Mouse (Mus musculus) neural tube, embryonic 14.5 days (tissue): ENCODE results near the gene Nhp2. TPM values are rescaled to one million over a fixed set of nuclear protein-coding genes. Genes with fewer than 3 reads are reported as not detected.
A peak's percentile ranks its signal among the peaks of the same experiment; 100 is the strongest.
"Not testable (repeated sequence)": the region's sequence is repeated elsewhere in the genome, so short reads cannot be mapped to it uniquely, and the experiment has no call there.

Source experiments
- ATAC-seq: fragments of 200-750 bp; cut with Nextera tagmentation; 2 replicates; pipeline ENCODE4 v1.8.0; 2017; ENCODE audit warnings: low read depth, mild to moderate bottlenecking, moderate TSS enrichment, moderate library complexity
- H3K27ac ChIP-seq: fragments of 300-500 bp; sonication (generic); 2 replicates; pipeline ENCODE4 v1.5.1; 2014; ENCODE audit warnings: low read depth, mild to moderate bottlenecking, control low read depth, low read length, moderate library complexity, mixed read lengths
- H3K27me3 ChIP-seq: fragments of 300-500 bp; sonication (generic); 2 replicates; pipeline ENCODE4 v1.6.1; 2014; ENCODE audit warnings: low read length; ENCODE audit not compliant: control insufficient read depth, insufficient read depth
- H3K36me3 ChIP-seq: fragments of 300-500 bp; sonication (generic); 2 replicates; pipeline ENCODE4 v1.6.1; 2014; ENCODE audit warnings: low read length, mixed read lengths; ENCODE audit not compliant: control insufficient read depth, insufficient read depth
- H3K4me1 ChIP-seq: fragments of 300-500 bp; sonication (generic); 2 replicates; pipeline ENCODE4 v1.6.1; 2014; ENCODE audit warnings: low read length; ENCODE audit not compliant: control insufficient read depth, insufficient read depth
- H3K4me2 ChIP-seq: fragments of 300-500 bp; sonication (generic); 2 replicates; pipeline ENCODE4 v1.6.1; 2014; ENCODE audit warnings: mild to moderate bottlenecking, low read depth, low read length, control low read depth
- H3K4me3 ChIP-seq: fragments of 300-500 bp; sonication (generic); 2 replicates; pipeline ENCODE4 v1.5.1; 2014; ENCODE audit warnings: low read depth, low read length, control low read depth, mixed read lengths
- H3K9ac ChIP-seq: fragments of 300-500 bp; sonication (generic); replicated peaks from 2 replicates; pipeline ENCODE4 v1.6.1; 2014; ENCODE audit warnings: low read depth, mild to moderate bottlenecking, control low read depth, low read length, mixed read lengths
- H3K9me3 ChIP-seq: fragments of 300-500 bp; sonication (generic); 2 replicates; pipeline ENCODE4 v1.6.1; 2016; ENCODE audit warnings: low read length; ENCODE audit not compliant: control insufficient read depth
- WGBS: fragments of 180-500 bp; shearing (Covaris S2); extraction: QIAGEN DNeasy Blood & Tissue Kit; methylation state at CpG from one replicate; pipeline ENCODE4 v1.1.7; 2014; 5-methylcytosine and 5-hydroxymethylcytosine counted together
- polyA plus RNA-seq: library from polyadenylated mRNA; unstranded; fragments of >200 nt; fragmentation: Nextera tagmentation; extraction: Ambion mirVana; gene quantifications from 2 replicates; pipeline ENCODE4 v1.2.1, GENCODE M21; 2014

The Nhp2 gene
- polyA plus RNA-seq, 1 experiment from 2014 or later = 112 TPM

GRCm38 (mm10) chr11:51653736-51654135 is 34.2 kb downstream of the Nhp2 start:
- no peak overlapping the region for H3K4me3 ChIP-seq
- H3K4me2 ChIP-seq = no peak overlapping the region
- peaks cover 16% of the 10 kb centered on the region for H3K4me1 ChIP-seq
- H3K27me3 ChIP-seq = peaks cover 5% of the 10 kb centered on the region; the same call in 1 of the 2 replicates
- no peak for ATAC-seq
- WGBS = 87% methylated on average over 6 of the region's 6 CpGs
- no peak overlapping the region for H3K9ac ChIP-seq
- H3K36me3 ChIP-seq = no peaks in the 10 kb centered on the region
- H3K9me3 ChIP-seq = no peaks in the 10 kb centered on the region
- no peak overlapping the region for H3K27ac ChIP-seq

- no peak for ATAC-seq
- Histone ChIP-seq H3K9me3 (no peaks in the 10 kb centered on the region), H3K4me3 (no peak overlapping the region), H3K27me3 (peaks cover 5% of the 10 kb centered on the region; the same call in 1 of the 2 replicates), H3K9ac (no peak overlapping the region), H3K4me1 (peaks cover 8% of the 10 kb centered on the region; the same call in 1 of the 2 replicates), H3K4me2 (no peak overlapping the region), H3K36me3 (no peaks in the 10 kb centered on the region), H3K27ac (no peak overlapping the region)
- WGBS = 98% methylated on average over 3 of the region's 3 CpGs
Measured at GRCm38 (mm10) chr11:51654891-51655290, 35.4 kb downstream of the Nhp2 start.

- H3K36me3 ChIP-seq = no peaks in the 10 kb centered on the region
- no peak overlapping the region for H3K4me3 ChIP-seq
- H3K4me1 ChIP-seq = peaks cover 3% of the 10 kb centered on the region; the same call in 1 of the 2 replicates
- H3K9ac ChIP-seq = no peak overlapping the region
- no peak overlapping the region for H3K4me2 ChIP-seq
- no peak overlapping the region for H3K27ac ChIP-seq
- no peaks in the 10 kb centered on the region for H3K27me3 ChIP-seq
- WGBS = 89% methylated on average over 10 of the region's 10 CpGs
- H3K9me3 ChIP-seq = no peaks in the 10 kb centered on the region
- no peak for ATAC-seq
Measured at GRCm38 (mm10) chr11:51656798-51657521, 37.4 kb downstream of the Nhp2 start.

- Histone ChIP-seq H3K4me2 (no peak overlapping the region), H3K36me3 (no peaks in the 10 kb centered on the region), H3K4me1 (peaks cover 3% of the 10 kb centered on the region; the same call in 1 of the 2 replicates), H3K9ac (no peak overlapping the region), H3K27me3 (no peaks in the 10 kb centered on the region), H3K9me3 (no peaks in the 10 kb centered on the region), H3K4me3 (no peak overlapping the region), H3K27ac (0 out of 2 replicates have a peak overlapping the region, but pooled peaks have one; percentile 5)
- ATAC-seq = no peak
- 58% methylated on average over 7 of the region's 7 CpGs for WGBS
Measured at GRCm38 (mm10) chr11:51658291-51658690, 38.8 kb downstream of the Nhp2 start.

- 47% methylated on average over 6 of the region's 6 CpGs for WGBS
- no peaks in the 10 kb centered on the region for H3K36me3 ChIP-seq
- H3K4me1 ChIP-seq = peaks cover 3% of the 10 kb centered on the region; the same call in 1 of the 2 replicates
- H3K9me3 ChIP-seq = no peaks in the 10 kb centered on the region
- H3K4me3 ChIP-seq = no peak overlapping the region
- no peak overlapping the region for H3K4me2 ChIP-seq
- H3K9ac ChIP-seq = no peak overlapping the region
- peak; percentile 87 for ATAC-seq
- H3K27me3 ChIP-seq = no peaks in the 10 kb centered on the region
- H3K27ac ChIP-seq = 0 out of 2 replicates have a peak overlapping the region, but pooled peaks have one; percentile 5
Measured at GRCm38 (mm10) chr11:51658705-51659104, 39.2 kb downstream of the Nhp2 start.

- H3K36me3 ChIP-seq = no peaks in the 10 kb centered on the region
- no peaks in the 10 kb centered on the region for H3K9me3 ChIP-seq
- no peak overlapping the region for H3K4me2 ChIP-seq
- 79% methylated on average over 16 of the region's 16 CpGs for WGBS
- H3K27me3 ChIP-seq = no peaks in the 10 kb centered on the region
- peaks cover 3% of the 10 kb centered on the region; the same call in 1 of the 2 replicates for H3K4me1 ChIP-seq
- H3K27ac ChIP-seq = no peak overlapping the region
- H3K4me3 ChIP-seq = no peak overlapping the region
- no peak overlapping the region for H3K9ac ChIP-seq
- ATAC-seq = no peak
Measured at GRCm38 (mm10) chr11:51661867-51662365, 42.4 kb downstream of the Nhp2 start.

- Histone ChIP-seq H3K27me3 (no peaks in the 10 kb centered on the region), H3K9me3 (no peaks in the 10 kb centered on the region), H3K4me3 (no peak overlapping the region), H3K9ac (no peak overlapping the region), H3K4me2 (no peak overlapping the region), H3K27ac (no peak overlapping the region), H3K4me1 (peaks cover 3% of the 10 kb centered on the region; the same call in 1 of the 2 replicates), H3K36me3 (no peaks in the 10 kb centered on the region)
- 57% methylated on average over 7 of the region's 7 CpGs for WGBS
- ATAC-seq = no peak
Measured at GRCm38 (mm10) chr11:51662632-51663031, 43.1 kb downstream of the Nhp2 start.

GRCm38 (mm10) chr11:51664747-51665146 is 45.2 kb downstream of the Nhp2 start:
- 95% methylated on average over 7 of the region's 7 CpGs for WGBS

GRCm38 (mm10) chr11:51670846-51671245 is 51.3 kb downstream of the Nhp2 start:
- 92% methylated on average over 7 of the region's 7 CpGs for WGBS
- ATAC-seq = no peak
- Histone ChIP-seq H3K4me2 (no peak overlapping the region), H3K27ac (no peak overlapping the region), H3K9me3 (no peaks in the 10 kb centered on the region), H3K36me3 (no peaks in the 10 kb centered on the region), H3K9ac (no peak overlapping the region), H3K4me3 (no peak overlapping the region), H3K4me1 (no peaks in the 10 kb centered on the region), H3K27me3 (no peaks in the 10 kb centered on the region)

More at GRCm38 (mm10) chr11:51664747-51665146, 45.2 kb downstream of the Nhp2 start:
- ATAC-seq, H3K9ac ChIP-seq, H3K4me1 ChIP-seq, H3K36me3 ChIP-seq, H3K4me3 ChIP-seq, H3K27ac ChIP-seq, H3K27me3 ChIP-seq, H3K9me3 ChIP-seq, H3K4me2 ChIP-seq: not testable (repeated sequence)
